Mouse (Mus musculus) retina, postnatal 7 days (tissue): Measurements from ENCODE around the gene Rad51b.
A peak's percentile ranks its signal among the peaks of the same experiment; 100 is the strongest.

ENCODE experiments used
- DNase-seq: peaks from one replicate; pipeline ENCODE4 v3.0.0-alpha.2; 2012; ENCODE audit warnings: low read depth, low spot score

Gene Rad51b

DNA sequence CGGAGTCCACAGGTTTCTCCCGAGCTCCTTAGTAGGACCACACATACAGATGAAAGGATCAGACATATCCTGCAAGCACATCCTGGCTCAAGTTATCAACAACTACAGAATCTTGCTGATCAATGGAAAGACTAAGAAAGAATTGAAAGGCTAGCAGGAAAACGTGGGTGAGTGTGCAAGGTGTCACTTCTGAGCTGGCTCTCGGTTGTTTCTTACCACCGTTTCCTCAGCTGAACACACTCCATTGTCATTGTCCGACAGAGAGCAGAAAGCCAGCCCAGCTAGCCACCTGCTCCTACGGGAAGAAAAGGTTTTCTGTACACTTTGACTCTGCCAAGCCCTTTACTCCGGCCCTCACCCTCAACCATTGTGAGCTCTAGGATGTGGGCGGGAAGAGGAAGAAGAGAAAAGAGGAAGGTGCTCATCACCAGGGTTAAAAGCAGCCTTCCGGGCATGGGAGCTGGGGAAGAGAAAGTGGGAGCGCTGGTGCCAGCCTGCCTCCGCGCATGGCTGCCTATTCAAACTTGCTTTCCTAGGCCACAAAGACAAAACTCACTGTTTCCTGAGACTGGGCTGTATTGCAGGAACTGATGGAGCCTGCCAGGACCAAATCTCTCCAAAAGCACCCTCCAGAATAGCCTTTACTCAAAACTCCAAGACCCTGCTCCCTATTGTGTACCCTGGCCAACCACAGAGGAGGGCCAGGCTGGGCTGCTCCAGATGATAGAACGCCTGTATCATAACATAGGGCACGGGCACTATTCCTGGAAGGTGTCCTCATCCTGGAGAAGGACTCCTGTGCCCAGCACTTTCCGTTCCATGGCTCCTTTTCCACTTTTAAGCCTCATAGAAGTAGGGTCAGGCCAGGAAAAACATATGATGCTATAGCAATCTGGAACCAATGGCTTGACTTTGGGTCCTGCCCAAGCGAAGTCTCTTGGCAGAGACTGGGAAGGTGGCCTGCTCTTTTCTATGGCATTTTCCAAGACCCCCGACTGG, 500.0 kb downstream of the Rad51b start:
- DNase-seq, result no peak

DNA sequence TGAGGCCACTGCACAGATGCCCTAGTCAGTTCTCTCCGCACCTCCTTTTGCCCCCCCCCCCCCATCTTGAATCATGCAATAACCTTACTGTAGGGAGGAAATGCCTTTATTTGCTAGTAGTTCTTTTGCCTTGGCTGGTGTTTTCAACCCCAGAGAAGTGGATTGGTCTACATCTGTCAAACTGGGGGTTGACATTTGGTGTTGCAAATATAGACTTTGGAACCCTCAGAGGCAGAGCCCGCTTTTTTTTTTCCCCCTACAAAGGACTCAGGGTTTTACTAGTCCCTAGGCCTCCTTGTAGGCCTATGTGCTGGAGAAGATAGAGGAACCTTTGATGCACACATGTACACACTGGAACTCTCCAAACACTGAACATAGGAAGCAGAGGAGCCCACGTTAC, 501.4 kb downstream of the Rad51b start:
- no peak for DNase-seq

DNA sequence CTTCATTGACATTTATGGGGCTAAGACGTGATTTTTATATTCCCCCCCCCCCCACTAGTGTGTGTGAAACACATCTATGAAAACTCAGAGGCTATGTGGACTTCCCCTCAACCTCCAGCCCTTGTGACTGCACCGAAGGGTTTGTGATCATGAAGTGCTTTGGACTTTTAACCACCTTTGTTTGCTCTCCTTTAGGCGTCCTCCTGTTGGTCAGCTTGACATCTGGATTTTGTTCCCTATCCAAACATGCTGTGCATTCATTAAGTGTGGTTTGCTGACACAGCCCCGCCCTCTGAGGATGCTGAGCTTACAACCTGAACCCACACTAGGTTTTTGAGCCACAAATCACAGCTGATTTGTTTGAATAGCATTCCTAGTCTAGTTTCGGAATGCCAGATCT, 502.3 kb downstream of the Rad51b start:
- DNase-seq, result no peak

DNA sequence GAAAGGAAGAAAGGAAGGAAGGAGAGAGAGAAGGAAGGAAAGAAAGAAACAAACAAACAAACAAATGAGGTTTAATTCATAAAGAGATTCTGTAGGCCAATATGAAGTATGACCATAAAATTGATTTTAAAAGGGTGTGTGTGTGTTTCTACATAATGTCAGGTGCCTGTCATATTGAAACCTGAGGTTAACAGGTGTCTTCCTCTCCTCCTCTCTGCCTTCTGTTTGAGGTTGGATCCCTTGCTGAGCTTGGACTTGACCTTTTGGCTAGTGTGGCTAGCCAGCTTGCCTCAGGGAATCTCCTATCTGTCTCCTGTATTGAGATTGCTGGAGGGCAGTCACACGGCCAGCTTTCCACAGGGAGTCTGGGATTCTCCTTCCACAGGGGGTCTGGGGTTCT, 506.6 kb downstream of the Rad51b start:
- DNase-seq, result no peak

DNA sequence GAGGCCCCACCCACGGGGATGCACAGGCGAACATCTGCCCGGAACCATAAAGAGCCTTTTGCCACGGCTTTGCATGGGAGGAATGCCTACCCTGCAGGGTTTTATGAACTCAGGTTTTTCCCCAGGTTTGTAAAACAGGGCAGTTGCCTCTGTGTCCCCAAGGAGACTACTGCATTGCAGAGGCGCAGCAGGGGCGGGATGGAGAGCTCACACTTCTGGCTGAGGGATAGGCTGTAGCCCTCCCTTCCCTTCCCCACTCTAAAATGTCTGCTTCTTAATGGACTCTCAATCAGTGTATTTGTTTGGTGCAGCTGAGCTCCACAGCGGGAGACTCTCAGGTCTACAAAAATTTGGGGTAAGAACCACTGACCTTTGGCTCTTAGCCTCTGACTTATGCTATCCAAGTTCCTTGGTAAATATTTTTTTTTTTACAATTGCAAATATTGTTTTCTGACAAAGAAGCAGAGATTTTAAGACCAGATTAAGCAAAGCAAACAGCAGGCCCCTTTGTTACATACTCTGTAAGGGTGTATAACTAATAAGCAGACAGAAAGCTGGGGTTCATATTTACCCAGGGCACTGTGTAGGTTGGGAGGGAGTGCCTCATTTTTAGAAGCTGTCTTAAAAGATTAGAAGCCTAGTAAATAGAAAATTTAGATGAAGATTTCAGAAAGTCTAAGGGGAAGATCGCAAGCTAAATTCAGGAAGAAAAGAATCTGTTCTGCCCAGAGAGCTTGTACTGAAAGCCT, 507.9 kb downstream of the Rad51b start:
- no peak for DNase-seq

DNA sequence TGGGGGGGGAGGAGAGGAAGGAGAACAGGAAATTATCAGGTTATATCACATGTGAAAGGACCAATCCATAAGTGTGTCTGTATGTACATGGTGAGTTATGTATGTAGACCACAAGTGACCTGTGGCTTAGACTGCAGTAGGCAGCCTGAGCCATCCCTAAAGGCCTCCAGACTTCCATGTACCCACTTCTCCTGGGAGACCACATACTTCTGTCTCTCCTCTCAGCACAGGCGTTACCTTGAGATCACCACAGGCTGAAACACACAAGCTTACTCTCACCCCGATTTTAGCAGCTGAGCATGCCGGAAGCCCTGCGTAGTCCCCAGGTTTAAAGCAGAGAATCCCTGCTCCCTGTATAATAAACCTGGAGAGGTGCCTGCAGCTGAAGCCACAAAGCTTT, 509.9 kb downstream of the Rad51b start:
- no peak for DNase-seq

DNA sequence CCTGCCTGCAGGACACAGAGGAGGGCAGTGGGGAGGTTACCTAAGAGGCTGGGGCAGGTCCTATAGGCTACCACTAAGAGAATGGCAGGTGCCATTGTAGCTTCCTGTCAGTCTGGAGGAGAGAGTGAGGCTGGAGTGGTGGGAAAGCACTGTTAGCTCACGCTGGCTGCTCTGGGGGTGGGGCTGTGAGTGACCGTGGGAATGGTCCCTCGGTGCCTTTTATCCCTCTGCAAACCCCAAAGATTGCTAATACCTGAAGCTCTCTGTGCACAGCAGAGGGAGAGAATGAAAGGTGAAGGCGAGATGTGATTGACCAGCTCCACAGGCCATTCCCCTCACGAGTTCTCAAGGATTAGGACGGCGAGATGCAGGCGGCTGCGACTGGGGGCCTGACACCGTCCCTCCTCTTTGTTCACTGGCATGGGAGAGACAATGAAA, 510.3 kb downstream of the Rad51b start:
- no peak for DNase-seq

DNA sequence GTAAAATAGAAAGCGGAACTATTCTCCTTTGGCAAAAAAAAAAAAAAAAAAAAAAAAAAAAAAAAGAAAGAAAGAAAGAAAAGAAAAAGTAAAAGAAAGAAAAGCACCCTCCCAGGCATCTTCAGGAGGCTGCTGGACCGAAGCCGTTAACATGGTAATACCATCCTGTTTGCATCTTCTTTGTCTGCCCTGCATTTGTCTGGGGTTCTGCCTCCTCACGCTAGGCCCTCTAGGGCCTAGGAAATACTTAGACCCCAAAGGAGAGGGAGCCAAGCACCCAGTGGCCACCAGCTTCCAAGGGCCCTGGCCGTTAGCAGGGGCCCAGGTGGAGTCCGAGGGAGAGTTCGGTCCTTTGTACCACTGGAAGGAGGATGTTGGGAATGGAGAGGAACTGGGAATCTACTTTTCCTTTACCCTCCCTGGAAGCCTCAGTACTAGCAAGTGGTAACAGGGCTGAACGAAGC, 510.9 kb downstream of the Rad51b start:
- no peak for DNase-seq

DNA sequence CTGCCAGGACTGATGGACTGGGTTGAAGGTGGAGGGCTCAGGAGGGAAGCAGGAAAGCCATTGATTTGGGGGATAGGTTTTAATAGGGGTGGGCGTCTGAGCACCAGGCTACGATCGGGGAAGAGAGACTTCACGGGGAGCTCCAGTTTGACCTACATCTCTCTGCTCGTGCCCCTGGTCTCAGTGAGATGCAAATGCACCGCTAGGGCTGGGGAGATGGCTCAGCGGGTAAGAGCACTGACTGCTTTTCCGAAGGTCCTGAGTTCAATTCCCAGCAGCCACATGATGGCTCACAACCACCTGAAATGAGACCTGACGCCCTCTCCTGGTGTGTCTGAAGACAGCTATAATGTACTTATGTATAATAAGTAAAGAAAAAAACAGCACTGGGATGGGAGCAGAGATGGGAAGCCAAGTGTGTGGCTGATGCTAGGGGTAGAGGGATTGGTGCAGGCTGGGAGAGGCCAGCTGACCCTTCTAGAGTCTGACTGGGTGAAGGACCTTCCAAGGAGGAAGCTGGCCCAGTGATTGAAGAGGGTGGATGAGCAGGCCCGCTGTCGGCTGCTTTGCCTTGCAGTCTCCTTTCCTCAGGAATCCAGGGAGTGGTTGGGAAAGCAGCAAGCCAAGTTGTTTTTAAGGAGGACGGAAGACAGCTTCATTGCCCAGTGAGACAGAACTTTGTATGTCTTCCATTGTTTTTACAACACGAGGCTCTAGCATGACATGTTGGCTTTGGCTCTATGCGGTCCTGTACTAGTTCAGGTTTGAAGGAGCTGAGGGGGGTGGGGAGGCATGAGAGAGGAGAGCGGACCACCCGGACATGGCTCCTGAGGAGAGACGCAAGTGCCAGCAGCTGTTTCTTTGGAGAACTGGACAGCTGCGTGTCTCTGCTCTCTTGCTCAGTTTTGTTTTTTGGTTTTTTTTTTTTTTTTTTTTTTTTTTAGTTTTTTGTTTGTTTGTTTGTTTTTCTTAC, 511.6 kb downstream of the Rad51b start:
- DNase-seq, result no peak

DNA sequence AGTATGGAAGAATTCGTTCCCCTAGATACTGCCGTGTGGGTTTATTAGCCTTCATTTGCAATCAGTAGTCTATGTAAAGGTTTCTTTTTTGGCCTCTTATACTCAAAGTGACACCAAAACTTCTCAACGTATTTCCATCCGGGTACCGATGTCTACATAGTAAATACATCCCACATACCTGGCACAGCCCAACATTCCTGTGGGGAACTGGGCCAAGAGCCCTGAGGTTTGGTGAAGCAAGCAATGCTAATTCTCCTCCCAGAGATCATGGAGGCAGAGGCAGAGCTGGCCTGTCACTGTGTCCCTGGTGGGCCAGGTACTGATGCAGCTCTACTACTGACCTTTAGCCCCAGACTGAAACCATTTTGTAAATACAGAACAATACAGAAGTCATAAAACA, 512.4 kb downstream of the Rad51b start:
- no peak for DNase-seq

DNA sequence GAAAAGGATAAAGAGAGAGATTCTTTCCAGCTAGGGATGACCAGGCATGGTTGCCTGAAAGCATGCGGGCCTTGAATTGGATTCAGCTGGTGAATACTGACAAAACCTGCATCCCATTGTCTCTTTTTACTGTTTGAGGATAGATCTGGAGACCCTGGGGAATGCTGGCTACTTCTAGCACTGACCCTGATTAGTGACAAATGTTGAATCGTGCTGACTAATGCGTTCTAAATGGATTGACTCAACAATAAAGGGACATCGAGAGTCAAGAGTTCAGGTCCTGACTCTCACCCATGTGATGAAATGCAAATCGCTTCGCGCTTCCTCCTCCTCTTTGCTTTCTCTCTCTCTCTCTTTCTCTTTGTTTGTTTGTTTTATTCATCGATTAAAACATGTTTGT, 515.3 kb downstream of the Rad51b start:
- DNase-seq, result no peak

DNA sequence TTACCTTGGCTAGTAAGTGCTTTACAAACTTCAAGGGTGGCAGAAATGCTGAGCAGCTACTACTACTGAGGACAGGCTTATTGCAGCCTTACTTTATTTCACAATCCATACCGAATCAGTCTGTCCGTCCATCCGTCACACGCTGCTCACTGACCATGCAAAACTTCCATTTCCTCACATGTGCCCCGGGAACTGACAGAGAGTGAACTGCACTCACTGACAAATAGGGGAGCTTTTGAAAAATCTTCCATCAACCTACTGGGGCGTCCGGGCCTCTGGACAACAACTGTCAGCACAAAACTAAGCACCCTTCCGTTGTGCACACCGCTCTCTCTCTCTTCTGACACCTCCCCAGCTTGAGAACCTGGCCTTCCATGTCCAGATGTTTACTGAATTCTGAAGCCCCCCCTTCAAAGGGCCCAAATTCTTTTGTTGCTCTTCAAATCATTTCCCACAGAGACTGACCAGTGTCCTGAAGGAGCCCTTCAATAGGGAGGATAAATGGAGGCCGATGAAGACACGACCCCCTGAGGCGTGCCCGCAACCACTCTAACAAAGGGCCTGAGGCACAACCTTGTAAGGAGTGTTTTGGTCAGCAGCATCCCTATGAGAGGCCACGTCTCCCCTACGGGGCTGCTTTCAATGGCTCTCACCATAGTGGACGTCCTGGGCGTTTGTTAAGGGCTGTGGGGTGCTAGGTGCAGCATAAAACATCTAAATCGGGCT, 515.9 kb downstream of the Rad51b start:
- no peak for DNase-seq

DNA sequence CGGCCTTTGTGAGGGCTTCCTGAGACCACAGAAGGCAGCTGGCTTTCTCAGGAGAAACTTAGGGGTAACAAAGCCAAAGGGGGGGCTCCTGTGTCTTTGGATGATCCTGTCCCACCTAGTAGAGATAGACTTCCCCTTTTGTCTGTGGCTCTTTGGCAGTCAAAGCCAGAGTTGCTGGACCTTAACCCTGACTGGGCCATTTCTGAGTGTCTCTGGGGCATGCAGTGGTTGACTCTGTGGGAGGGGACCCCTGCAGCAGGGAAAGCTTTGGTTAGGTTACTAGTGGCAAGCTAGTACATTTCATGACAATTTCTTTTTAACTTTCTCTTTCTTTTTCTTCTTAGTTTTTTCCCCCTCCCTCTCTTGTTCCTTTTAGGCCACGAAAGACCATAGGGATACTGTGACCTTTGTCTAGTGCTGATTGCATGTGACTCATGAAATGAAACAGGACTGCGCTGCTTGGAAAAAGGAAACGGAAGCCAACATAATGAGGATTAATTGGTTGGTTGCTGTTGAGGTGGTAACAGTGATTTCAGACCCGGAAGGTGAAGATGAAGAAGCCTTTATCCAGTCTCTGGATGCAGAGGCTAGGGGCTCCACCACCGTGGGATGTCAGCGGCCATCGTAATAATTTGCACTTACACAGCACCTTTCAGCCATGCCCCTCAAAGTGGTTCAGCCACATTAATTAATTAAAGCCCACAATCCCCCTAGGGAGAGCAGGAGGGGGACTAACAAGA, 516.7 kb downstream of the Rad51b start:
- DNase-seq, result no peak

DNA sequence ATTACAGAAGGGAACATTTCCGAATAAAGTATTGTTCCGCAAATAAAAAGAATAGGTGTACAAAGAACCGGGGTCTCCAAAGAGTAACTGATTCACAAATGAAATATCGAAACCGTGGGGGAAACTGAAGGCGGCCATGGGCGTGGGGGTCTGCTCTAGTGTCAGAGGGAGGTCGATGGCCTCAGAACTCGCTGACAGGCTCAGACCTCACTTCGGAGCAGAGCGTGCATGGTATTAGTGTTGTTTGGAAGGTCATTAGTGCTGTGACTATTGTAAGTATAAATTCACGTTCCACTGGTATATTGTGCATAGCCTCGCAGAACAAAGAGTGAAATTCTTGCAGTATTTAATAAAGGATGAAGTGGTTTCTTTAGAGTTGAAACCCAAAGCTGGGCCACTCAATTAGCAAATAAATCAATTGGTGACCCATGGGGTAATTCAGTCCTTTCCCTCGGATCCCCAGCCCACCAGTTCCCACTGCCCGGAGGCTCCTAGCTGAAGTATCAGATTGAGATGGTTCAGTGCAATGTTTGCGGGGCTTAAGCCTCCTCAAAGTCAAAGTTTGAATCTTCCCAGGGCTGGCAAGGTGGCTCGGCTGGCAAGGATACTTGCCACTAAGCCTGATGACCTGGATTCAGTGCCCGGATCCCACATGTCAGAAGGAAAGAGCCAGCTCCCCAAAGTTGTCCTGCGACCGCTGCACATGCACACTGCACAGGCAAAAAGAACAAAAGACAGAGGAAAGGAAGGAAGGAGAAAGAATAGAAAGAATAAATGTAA, 517.4 kb downstream of the Rad51b start:
- DNase-seq, result no peak

DNA sequence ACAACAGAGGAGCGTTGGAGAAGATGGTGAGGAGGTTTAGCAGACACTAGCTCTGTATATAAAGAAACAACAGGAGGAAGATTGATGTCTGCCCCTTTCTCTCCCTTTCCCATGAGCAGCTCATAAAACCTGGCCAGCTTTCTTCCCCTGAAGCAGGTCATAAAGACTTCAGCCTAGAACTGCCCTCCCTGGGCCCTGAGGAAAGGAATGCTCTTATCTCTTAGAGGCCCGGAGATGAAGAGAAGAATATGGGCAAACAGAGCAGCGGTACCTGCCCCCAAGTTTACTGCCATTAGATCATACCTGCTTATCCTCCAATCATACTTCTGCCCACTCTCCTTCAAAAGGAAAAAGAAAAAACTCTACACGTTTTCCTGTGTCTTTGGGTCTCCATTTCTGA, 519.2 kb downstream of the Rad51b start:
- DNase-seq, result no peak

DNA sequence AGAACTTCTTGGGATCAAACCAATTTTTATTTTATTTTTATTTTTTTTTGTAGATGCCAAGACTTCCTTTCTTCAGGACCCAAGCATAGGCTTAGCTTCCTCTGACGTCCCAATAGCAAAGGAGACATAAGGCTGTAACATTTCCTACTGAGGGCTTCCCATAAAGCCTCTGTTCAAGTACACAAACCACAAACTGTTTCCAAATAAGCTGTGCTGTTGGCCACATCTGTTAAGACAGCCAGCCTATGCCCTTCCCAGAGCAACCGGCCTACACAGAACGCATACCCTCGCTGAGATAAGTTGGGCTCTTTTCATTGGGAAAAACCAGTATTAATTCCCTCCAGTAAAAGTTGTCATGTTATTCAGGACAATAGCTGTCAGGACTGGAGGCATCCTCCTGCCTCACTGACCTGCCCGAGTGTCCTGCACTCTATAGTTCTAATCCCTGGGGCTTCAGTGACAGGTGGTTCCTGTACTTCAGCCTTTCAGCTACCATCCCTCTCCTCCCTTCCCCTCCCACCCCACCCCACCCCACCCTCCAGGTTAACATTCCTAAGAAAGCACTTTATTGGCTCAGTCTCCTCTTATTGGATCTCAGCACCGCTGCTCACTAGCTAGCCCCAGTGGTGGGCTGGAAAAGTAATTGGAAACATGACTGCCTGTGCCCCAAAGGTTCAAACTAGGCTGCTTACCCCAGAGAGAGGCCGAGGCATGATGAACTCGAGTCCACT, 523.3 kb downstream of the Rad51b start:
- no peak for DNase-seq

DNA sequence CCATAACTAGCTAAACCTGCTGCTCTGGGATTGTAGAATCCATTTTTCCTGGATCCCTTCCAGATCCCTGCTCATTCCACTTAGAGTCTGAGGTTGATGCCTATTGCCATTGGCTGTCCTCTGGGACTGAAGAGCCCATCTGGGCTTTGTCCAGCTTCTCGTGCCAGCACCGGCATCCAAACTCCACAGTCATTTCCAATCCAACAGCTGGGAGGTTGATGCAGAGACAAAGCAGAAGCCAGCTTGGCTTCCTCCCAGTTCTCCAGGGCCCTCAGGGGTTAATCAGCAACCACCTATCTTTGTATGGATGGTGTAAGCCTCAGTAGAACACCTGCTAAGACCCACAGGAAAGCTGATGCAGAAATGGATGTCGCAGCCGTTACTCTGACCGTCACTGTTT, 524.8 kb downstream of the Rad51b start:
- DNase-seq, result peak; percentile 17

DNA sequence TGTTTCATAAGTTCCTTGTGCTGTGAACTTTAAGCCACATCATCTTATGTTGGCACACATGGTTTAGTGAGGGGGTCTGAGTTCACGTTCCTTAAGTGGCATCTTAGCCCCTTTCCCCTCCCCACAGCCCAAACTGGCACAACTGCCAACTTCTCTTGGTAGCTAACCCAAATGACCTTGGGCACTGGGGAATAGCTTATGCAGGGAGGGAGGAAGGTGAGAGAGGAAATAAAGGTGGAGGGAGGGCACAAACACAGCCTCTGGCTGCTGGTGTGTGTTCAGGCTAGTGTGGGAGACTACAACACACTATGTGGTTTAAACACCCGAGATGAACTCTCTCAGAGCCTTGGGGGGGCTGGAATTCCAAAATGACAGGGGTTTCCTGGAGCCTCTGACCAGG, 525.3 kb downstream of the Rad51b start:
- DNase-seq, result no peak

DNA sequence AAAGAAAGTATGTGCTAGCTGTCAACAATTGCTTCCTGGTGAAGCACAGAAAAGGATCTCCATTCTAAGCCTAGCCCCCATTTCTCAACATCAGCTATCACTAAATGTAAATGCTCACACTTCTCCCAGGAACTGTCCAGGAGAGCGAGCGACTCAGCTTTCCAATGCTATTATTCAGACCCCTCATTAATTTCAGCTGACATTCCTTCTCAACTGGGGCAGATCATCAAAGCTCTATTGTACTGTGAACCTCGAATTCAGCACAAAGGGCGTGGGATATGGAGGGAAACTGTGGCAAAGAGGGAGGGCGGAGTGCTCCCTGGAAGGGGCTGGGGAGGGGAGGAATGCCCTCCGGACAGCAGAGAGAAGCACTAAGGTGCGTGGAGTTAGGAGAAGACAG, 528.8 kb downstream of the Rad51b start:
- DNase-seq, result no peak
